Mouse (Mus musculus) embryo, embryonic 10 days (tissue): ENCODE data around the gene Usp22.
"Not testable (repeated sequence)": the region's sequence is repeated elsewhere in the genome, so short reads cannot be mapped to it uniquely, and the experiment has no call there.

Experiments used
- DNase-seq: peaks from one replicate; pipeline ENCODE4 v3.0.0-alpha.2; 2015; ENCODE audit warnings: low spot score

Gene Usp22

GRCm38 (mm10) chr11:61174821-61175658 is at the start of gene Usp22:
TSS of gene Usp22 (minus strand) at chr11:61175055.
- peak; percentile 100 for DNase-seq

- no peak for DNase-seq
These were observed 49.4 kb upstream of the Usp22 start for GRCm38 (mm10) chr11:61224234-61224744.

DNA sequence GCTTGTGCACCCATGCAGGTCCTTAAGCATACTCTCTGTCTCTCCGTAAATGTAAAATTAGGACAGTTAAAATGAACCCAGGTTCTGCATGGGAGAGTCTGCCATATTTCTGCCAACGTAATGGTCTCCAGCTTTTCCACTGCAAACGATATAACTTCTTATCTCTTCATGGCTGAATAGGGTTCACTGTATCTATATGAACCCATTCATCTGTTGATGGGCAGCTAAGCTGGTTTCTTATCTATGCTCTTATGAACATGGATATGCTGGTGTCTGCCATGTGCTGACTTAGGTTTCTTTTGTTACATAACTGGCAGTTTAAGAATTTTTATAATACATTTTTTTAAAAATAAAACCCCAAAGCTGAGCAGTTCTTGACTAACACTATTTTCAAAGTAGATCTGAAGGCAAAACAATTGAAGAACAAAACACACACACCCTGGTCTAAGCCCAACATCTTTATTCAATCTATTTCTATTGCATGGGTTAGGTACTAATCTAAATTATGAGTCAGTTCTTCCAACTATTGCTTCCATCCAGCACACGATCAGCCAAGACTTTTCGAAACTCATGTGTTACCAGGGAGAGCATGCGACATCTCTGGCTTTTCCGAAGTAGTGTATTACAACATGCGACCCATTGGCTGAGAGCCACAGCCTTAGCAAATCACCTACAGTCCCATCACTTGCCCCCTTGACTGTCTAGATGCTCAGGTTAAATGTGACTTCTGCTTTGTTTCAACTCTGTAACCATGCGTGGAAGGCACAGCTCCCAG is 48.3 kb upstream of the Usp22 start:
- no peak for DNase-seq

GRCm38 (mm10) chr11:61222007-61222406 is 47.2 kb upstream of the Usp22 start:
- DNase-seq, result no peak

GRCm38 (mm10) chr11:61220156-61220881 is 45.5 kb upstream of the Usp22 start:
- DNase-seq, result no peak

GRCm38 (mm10) chr11:61215936-61216335 is 41.1 kb upstream of the Usp22 start:
- DNase-seq, result no peak

DNA sequence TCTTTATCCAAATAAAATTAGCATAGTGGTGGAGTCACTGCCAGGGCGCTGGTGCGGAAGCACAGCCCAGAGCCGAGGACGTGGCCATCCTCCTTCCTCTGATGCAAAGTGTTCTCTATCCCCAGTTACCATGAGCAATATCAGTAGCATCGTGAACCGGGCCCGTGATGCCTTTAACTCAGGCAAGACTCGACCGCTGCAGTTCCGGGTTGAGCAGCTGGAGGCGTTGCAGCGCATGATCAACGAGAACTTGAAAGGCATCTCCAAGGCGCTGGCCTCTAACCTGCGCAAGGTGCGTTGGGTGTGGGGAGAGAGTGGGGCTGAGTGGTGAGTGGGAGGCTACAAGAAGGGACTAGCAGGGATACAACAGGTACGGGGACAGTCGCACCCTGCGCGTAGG is 37.2 kb upstream of the Usp22 start:
- DNase-seq, result peak; percentile 30

GRCm38 (mm10) chr11:61208316-61208715 is 33.5 kb upstream of the Usp22 start:
- no peak for DNase-seq

DNA sequence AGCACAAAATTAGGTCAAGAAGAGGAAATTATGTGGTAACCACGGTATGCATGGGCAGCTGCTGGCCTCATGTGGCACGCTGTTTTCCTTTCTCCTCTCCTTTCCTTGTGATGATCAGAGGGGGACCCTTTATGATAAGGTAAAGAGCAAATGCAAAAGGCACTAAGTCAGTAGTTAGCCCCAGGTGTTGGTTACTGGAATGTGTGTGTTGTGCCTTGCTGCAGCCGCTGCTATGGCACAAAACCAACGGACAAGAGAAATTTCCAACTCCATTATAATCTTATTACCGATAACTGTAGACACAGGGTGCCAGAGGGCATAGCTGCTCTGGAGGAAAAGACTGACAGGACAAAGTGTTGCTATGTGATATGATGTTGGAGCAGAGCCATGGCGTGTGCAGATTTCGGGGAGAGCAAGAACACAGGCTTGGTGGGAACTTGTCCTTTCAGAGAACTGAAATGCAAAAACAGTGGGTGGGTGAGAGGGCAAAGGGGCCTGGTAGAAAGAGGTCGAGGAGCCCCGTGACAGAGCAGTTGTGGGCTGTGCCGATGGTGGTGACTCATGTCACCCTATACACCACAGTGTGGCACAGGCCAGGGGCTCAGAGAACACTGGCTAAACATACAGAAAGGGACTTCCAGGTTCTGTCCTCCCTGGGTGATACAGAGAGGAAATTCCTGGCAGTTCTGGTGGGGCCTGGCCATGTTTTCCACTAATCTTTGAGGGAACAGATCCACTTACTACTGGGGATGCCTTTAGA is 32.8 kb upstream of the Usp22 start, which contains the start of gene Aldh3a1:
Gene Aldh3a1 (plus strand): TSS at position 51 of the 760 bp plus-strand sequence.
- no peak for DNase-seq

DNA sequence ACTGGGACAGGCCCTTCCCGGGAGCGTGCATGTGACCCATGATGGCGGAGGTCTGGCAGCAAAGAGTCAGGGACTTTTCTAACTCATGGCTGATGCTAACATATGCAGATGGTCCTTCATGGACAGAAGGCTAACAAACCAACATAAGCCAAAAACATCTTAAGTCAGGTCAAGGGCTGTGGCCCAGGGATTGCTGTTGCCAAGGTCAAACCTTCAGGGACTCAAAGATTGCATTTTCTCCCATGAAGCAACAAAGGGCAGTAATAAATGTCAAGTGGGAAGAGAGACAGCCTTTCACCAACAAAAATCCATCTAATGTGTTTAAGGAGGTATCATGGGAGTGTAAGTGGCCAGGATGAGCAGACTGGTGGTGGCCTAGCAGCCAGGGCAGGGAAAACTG is 31.3 kb upstream of the Usp22 start:
- DNase-seq, result no peak

DNA sequence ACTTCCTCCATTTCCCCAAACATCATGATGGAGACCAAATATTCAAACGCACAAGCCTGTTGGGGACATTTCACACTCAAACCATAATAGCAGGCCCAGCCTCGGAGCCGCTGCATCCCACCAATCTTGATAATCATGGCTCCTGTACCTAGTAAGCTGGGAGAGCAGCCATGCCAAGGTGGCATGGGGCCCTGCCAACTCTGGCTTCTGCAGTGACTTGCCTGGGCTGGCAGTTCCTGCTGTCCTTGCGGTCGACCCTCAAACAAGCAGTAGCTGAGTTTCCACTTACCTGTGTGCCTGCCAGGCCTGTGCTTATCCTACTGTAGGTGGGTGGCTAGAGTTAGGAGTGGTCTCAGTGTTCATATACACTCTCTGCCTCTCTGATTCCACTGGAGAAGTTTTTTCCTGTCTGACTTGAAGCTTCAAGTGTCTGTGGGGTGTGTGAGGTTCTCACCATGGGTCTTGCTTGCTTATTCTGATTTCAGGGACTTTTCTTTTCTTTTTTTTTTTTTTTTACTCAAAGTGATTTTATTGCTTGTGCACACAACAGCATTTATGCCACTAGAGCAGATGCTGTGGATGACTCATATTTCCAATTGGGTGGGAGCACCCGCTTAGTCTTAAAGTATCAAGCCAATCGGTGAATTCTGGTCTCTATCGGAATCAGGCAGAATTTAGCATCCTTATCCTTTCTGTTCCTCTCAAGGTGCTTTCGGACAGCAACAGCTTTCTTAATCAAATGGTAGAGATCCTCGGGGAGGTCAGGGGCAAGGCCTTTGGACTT is 30.5 kb upstream of the Usp22 start:
- DNase-seq, result no peak

DNA sequence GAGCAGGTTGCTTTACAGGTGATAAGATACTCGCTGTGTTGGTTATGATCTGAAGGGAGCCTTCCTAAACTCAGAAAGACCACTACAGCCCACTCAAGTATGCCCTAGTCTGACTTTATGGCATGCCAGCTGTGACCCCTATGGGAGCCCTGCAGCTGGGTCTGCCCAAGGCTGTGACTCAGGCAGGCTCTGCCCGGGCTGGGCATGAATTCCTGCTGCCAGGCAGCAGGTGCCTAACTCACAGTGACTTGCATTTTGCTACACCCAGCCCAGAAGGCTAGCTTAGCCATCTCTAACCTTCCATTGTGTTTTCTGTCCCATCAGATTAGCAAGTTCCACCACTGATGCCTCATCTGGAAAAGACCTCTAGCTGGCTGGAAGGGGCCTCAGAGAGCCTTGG is 28.0 kb upstream of the Usp22 start:
- DNase-seq, result no peak

DNA sequence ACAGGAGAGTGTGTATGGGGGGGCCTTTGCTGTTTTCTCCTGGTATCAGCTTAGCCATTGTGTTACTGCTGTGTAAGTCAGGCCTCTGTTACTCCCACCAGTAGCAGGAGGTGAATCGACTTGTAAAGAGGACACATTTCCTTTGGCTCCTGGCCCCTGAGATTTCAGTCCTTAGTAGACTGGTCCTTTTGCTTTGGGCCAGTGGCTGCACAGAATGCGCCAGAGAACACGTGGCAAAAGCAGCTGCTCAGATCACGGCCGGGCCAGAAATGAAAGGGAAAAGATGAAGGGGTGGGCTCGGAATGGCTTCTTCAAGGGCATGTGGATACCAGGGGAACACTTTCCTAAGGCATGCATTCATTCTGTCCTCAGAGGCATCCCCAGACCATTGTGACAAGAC is 27.3 kb upstream of the Usp22 start:
- DNase-seq, result no peak

DNA sequence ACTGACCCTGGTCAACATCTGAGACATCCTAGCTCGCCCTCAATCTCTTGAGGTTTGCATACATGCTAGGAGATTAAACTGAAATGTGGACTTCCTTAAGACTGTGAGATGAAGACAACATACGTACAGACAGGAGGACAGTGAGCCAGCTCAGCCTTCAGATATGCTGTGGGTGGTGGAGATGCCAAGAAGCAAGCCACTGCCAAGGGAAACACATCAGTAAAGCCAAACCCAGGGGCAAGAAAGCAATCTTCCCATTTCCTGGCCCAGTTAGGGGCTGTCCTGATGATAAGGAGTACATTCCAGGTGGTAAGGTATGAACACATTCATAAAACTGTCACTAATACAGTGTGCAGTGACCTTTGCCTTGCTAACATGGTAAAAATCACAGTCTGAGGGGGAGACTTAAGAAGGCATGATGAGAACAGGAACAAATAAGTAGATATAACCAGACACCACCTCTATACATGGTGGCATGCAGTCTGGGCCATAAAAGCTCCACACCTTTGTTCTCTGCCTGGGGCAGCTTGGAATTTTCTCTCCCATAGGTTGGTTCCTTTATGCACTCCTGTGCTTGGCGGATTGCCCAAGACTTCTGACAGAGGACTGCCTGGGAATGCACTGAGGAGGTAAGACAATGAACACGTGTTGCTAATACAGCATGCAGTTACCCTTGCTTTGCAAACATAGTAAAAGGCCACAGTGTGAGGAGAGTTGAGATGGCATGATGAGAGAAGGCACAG is 24.9 kb upstream of the Usp22 start:
- no peak for DNase-seq

- DNase-seq, result no peak
These were observed 23.1 kb upstream of the Usp22 start for GRCm38 (mm10) chr11:61197935-61198334.

- DNase-seq, result no peak
These were observed 21.9 kb upstream of the Usp22 start for GRCm38 (mm10) chr11:61196616-61197353.

GRCm38 (mm10) chr11:61193392-61193791 is 18.5 kb upstream of the Usp22 start:
- DNase-seq, result peak; percentile 92

GRCm38 (mm10) chr11:61192779-61193178 is 17.9 kb upstream of the Usp22 start:
- no peak for DNase-seq

GRCm38 (mm10) chr11:61192123-61192522 is 17.3 kb upstream of the Usp22 start:
- not testable (repeated sequence) for DNase-seq
